Mouse (Mus musculus): Measurements from ENCODE around the gene Ghitm.
A peak's percentile ranks its signal among the peaks of the same experiment; 100 is the strongest.
"Not testable (repeated sequence)": the region's sequence is repeated elsewhere in the genome, so short reads cannot be mapped to it uniquely, and the experiment has no call there.

Gene Ghitm

DNA sequence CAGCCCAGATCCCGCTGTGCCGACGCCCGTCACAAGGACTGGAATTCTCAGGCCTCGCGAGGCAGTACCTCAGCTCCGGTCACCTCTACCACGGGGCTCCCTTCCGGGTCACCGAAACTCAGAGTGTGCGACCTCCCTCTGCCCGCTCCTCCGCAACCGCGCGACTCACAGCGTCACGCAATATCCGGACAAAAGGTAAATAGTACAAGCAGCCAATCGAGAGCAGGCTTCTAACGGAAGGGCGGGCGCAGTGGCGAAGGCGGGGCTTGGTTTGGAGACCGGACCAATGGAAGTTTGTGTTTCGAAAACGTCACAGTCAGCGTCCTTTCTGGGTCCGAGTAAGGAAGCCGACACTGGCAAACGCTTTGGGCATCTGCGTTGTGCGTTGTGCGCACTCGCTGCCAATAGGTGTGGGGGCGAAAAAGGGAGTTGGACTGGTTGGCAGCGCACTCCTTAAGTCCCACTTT, at the start of gene Ghitm:
Ghitm (minus strand) TSS at position 146 of the 467 bp plus-strand sequence.
- peak; percentile 98 for DNase-seq (ENCODE audit: low spot score)

DNA sequence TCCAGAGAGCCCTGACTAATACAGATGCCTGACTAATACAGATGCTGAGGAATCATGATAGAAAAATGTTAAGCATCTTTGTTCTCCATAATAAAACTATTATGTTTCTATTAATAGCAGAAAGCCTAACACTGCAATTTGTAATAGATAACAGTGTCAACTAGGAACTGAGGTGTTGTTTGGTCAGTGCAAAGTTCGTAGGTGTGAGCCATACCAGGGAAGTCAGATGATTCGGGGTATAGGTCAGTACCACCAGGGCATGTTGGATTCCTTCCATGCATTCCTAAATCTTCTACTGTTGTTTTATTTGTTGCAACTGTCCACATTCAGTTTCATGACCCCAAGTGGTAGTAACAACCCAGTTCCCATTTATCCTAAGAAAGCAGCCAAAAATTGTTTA, 49.8 kb upstream of the Ghitm start:
- DNase-seq (ENCODE audit: low spot score): no peak

DNA sequence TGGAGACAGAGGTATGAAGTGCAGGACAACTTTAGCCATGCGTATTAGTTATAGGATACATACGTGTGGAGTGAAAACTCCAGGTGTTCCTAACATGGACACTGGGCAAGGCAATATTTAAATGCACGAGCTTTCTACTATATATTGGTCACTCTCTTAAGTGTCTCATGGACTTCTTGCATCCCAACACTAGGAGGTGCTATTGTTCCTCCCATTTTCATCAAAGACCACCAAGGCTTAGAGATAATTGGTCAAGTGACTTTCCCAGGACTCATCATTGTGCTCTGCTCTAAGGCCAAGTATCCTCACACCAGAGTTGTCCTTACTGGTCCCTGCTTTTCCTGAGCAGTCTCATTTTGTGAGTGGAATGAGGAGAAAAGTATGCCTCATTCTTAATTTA, 39.4 kb upstream of the Ghitm start:
- no peak for DNase-seq (ENCODE audit: low spot score)

DNA sequence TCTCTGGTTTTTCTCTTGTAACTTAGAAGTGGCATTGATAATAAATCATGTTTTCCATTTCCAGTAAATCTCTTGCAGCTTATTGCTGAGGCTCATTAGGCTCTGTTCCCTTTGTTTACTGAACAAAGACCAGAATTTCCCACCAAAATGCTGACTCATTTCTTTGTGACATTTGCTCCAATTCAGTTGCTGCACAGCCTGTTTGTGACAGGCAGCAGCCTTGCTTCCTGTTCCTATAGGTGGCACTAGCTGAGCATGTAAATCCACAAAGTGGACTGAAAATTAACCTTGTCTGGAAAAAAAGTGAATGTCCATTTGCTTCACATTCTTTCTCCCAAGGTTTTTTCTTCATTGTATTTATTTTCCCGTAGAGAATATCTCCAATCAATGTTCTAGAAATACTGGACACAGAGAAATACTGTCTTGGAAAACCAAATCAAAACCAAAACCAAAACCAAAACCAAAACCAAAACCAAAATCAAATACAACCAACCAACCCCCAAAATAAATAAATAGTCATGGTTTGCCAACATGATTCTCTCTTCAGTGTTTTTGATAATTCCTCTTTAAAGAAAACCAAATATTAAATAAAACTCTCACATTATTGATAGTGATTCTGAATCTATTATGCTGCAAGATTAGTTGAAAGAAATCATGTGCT, 30.3 kb upstream of the Ghitm start:
- DNase-seq (ENCODE audit: low spot score): peak; percentile 0

DNA sequence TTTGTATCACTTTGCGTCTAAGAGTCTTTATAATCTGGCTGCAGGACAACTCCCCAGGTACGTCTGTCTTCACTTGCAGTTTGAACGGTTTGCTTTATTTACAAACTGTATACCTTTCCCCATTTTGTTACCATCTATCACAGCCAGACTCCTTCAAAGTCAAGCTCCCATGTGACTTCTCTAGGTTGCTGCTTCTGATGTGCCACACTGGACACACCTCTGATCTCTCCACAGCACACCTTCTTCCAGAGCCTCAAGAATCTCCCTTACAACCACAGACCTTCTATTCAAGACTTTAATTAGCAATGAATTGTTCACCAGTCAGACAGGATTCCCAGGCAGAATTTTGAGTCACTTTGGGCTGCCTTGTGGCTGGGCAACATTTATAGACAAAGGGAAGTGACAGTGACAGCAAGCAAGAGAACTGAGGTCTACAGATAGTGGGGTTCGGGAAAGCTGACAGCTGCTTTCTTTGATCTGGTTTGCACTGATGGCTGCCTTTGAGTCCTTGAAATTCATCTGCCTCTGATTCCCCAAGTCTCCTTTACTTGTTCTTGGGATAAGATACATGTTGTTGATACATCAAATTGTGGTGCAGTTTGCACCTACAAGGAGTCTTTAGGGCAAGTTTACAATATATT, 29.4 kb upstream of the Ghitm start:
- no peak for DNase-seq (ENCODE audit: low spot score)

DNA sequence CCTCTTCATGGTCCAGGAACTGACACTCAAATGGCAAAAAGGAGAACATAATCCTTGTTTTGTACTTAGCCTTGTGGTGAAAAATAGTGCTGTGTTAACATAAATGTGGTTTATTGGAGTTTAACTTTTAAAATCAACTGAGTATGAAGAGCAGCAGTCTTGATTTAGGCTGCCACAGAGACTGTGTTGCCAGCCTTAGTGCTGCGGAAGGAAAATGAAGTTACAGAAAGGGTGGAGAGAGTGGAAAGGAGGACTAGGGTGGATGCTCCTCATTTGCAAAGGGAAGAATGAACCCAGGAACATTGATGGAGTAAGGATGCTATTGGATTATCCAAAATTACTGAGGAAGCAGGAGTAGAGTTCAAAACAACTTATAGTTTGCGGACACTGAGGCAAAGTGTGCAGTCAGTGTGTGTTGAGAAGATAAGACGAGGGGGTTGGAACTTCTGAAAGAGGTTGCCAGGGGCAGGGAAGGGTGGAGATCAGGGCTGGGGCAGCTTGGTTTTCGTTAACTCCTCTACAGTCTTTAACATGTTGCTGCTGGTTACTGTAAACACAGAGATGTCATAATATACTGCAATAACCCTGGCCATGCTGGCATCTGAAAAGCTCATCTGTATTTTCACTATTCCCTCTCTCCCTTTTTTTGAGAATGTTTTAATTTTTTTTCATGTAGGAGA, 28.3 kb upstream of the Ghitm start:
- DNase-seq (ENCODE audit: low spot score): no peak

DNA sequence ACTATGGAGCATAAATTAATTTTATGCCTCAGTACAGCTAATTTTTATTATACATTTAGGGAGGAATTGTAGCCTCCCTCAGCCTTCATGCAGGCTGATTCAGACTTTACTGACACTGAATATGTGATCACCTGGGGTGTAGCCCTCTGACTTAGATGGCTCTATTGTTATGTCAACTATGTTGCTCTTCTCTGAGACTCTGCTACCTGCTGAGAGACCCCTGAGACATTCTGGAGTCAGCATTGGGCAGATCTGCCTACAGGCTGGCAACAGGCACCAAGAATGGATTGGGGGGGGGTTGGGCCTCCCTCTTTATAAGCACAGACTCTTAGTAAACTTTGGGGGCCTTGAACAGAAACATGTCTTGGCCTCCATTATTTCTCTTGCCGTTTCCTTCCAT, 19.3 kb upstream of the Ghitm start:
- no peak for DNase-seq (ENCODE audit: low spot score)

DNA sequence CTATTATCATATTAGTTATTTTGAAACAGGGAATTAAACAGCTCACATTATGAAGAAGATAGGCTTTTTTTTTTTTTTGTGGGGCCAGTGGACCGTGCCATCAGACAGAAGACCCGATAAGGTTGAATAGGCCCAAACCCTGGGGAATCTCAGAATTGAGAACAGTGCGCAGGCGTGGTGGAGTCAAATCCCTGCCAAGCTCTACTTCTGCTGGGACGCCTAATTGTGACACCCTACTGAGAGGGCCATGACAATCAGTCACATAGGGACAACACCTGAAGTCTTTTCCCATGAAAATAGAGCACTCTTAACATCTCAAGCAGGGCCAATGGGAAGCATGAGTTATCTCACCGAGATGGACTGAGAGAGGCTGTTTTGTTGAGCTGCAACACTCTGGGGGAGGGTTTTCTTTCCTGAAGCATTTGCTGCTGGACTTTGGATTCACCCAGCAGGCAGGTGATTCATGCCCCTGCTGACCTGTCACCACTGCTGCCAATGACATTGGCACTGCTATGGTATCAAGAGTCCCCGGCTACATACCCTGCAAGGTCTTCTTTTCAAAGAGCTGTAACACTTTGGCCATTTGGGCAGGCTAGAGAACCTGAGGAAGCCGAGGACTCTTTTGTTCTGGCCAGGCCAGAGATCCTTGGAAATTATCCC, 4.1 kb upstream of the Ghitm start:
- no peak for DNase-seq (ENCODE audit: low spot score)

DNA sequence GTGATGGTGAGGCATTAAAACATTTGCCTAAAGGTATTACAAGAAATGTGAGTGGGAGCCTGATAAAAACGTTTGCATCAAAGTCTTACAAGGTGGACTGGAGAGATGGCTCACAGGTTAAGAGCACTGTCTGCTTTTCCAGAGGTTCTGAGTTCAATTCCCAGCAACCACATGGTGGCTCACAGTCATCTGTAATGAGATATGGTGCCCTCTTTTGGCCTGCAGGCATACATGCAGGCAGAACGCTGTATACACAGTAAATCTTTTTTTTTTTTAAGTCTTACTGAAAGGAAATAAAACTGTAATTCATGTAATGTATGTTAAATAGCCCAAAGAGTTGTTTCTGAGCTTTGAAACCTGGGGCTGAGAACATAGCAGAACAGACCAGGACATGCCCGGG, 2.5 kb upstream of the Ghitm start:
- not testable (repeated sequence) for DNase-seq (ENCODE audit: low spot score)

DNA sequence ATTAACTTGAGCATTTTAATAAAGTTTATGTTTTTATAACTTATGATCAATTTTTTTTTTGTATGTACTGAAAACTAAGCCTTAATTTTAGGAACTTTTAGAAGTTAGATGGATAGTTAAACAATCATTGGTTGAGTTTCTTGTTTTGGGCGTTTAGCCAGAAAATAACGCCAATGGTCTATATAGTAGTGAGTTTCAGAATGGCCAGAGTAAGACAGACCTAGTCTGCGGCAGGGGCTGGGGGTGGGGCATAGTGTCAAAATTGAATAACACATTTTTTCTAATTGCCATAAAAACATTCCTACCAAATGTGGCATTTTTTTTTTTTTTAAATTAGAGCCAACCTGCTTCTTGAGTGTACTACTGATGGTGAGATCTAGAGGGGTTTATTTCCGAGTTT, 1.0 kb upstream of the Ghitm start:
- no peak for DNase-seq (ENCODE audit: low spot score)

DNA sequence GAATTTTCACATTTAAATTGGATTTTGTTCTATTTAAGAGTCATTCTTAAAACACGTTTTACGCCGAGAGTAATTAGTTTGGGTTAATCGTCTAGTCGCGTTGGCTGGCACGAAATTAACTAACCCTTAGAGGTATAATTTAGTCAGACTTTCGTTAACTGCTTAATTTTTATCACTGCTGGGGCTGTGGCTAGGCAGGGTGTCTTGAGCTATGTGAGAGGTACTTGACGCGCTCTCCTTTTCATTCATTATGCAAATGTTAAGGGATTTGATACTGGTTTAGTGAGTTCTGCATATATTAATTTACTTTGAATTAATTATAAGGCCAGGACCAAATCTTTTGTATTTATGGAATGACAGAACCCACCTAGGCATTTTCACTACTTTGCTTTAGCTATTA, 599 bp upstream of the Ghitm start:
- no peak for DNase-seq (ENCODE audit: low spot score)

DNA sequence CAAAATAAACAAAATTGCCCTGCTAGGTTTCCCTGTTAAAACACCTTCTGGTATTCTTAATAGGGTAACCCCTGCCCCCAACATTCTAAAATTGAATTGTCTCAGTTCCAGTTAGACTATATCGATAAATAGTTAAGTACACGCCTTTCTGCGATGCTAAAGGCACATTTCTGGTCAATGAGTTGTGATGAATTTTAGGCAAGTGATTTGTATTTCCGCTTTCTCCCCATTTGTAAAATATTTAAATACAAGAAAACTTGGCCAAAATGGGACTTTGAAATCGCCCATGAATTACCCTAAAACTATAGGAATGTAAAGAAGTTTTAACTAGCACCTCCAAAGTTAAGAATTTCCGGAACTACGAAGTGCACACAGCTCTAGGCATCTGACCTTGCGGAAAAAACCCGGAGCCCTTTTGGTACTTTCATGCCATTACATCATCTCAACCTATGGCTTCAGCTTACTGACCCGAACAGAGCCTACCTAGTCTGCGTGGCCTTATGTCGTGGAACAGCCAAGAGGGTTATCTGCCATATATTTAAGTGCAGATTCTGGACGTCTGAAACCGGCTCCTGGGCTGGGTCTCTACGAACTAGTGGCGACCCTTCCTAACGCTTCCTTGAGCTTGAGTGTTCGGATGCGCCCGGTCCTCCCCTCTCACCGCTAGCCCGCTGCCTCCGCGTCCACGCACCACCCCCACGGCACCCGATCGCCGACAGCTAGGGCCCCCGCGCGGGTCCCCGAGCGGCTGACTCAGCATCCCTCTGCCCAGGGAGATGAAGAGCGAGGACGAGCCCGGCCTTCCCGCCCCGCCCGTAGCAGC, 557 bp downstream of the Ghitm start:
- DNase-seq (ENCODE audit: low spot score): peak; percentile 10

DNA sequence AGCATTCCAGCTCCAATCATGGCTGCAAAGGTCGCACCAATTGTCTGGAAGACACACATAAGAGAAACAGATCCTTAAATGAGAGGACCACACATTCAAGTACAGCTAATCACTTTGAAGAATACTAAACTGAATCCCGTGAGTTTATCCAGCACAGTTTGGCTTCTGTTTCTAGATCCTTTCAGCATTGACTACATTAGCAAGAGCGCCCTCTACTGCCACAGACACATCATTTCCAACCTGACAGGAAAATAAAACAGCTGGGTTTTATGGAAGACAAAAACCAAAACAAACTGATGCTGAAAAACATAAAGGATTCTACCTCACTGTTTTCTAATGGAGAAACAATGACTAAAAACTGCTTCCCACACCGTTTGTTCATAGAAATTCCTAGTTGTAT, 7.4 kb downstream of the Ghitm start:
- peak; percentile 23 for DNase-seq (ENCODE audit: low spot score)

DNA sequence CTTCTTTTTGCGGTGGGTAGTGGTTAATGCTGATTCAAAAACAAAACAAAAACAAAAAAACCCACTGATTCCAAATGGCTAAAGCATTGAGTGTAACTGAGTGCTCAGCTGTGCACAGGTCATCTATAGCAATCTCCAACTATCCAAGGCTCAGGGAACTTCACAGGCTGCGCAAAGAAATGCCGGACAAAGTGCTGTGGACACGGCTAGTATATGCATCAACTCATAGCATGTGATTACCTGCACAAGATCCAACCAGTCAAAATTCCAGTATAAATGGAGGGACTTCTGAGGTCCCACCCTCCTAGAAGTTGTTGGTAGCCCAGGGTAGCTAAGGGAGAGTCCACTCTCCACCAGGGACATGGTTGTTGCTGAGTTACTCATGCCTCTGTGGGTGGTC, 15.8 kb downstream of the Ghitm start:
- no peak for DNase-seq (ENCODE audit: low spot score)

DNA sequence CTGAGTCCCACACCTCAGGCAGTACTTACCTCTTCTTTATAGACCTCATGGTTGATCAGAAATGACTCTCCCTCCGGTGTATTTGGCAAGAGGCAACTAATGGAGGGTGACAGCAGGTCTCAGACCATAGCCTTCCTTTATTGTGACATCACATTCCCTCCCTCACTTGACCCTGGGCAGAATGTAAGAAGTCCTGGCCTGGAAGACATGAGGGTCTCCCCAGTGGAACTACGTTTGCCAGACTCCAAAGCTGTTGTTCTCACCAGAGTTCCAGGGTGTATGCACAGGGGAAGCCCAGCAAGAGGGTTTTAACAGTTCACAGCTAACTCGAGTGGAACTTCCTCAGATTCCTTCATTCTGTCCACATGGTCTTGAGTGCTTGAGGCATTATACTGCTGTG, 21.1 kb downstream of the Ghitm start, which contains the start of gene 2610528A11Rik:
2610528A11Rik (minus strand) TSS at position 101 of the 400 bp plus-strand sequence.
- DNase-seq (ENCODE audit: low spot score): no peak

DNA sequence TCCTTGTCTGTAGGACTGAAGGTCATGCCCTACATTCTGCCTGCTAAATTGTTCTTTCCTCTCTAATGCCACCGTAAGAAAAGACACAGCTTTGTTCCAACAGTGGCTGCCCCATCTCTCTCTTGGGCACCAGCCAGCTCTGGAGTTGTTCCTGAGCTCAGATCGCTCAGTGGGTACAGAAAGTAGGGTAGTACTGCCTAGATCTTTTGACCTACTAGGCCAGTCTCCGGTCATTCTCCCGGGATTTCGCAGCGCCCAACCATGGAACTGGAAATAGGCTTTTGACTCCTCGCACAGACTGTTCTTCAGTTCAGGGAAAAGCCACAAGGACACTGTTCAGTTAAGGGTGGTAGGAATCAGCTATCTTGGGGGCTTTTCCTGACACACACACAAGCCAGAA, 22.1 kb downstream of the Ghitm start:
- no peak for DNase-seq (ENCODE audit: low spot score)

DNA sequence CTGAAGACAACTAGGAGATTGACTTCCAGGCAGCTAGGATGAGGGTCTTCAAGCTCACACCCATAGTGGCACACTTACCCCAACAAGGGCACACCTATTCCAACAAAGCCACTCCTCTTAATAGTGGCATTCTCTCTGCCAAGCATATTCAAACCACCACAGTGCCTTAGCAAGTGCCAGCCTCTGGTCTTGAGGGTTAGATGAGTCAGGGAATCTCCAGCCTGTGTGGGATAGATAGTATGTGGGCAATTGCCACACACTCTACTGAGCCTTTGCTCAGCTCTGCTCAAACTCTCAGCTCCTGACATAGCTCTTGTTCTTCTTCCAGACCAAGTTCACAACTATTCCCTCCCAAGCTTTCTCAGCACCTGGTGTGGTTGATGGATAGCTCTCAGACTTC, 23.7 kb downstream of the Ghitm start:
- DNase-seq (ENCODE audit: low spot score): no peak

DNA sequence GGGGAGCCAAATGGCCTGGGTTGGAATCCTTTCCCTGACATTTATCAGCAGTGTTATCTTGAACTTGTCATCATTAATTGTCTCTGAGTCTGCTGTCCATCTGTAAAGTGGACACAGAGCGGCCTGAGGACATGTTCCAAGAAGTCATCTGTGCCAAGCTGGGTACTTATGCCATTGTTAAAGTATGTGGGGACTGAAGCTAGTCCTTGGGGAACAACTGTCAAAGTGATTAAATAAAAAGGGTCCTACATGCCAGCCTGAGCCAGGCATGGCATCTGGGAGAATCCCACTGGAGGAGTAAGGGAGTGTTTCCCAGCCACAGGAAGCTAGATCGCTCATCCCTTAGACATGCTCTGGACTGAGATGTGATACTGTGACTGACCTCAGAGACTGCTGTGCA, 24.6 kb downstream of the Ghitm start:
- DNase-seq (ENCODE audit: low spot score): no peak

DNA sequence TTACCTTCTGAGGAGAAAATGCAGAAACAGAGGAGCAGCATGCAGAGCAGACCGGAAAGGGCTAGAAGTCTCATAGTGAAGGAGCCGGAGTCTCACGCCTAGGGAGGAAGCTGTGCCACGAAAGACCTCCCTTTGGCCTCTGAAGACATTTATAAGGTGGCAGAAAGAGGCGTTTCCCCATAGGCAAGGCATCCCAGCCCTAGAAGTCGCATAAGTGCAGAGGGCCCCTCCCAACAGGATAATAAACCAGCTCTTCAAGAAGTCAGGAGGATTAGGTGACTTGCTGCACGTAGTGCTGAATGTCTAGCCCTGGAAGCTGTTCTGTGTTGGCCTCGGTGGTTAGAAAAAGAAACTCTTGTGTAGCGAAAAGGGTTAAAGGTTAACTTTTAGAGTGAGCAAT, 25.1 kb downstream of the Ghitm start:
- DNase-seq (ENCODE audit: low spot score): no peak

DNA sequence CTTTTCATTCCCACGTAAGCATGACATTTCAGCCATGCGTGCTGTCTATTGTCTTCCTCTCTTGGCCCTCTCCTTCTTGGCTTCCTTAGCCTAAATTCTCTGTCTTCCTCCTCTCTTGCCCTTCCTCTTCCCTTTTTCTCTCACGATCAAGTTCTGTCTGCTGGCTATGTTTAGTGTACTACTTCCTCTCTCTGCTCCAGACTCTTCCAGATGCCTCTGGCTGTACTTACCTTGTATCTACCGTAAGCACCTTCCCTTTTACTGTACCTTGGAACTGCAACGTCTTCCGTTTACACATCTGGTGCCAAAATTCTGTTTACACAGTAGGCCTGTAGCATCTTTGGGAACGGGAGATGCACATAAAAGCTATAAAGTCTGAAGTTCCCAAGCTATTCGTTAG, 25.6 kb downstream of the Ghitm start:
- DNase-seq (ENCODE audit: low spot score): no peak

DNA sequence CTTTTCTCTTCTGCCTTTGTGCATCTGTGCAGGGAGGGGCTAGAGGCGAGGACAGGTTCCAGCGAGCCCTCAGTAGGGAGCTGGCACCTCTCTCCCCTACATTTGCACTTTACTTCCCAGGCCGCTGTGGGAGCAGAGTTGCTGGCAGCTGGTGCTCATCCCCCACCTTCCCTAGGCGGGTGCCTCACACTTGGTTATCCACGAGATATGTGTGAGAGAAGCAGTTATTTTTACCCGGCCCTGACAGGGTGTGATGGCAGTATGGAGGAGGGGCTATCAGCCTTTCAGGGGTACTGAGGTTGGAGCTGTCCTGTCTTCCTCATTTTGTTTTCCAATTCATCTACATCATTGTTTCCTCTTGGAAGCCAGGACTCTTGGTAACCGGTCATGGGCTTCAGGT, 29.2 kb downstream of the Ghitm start:
- no peak for DNase-seq (ENCODE audit: low spot score)

DNA sequence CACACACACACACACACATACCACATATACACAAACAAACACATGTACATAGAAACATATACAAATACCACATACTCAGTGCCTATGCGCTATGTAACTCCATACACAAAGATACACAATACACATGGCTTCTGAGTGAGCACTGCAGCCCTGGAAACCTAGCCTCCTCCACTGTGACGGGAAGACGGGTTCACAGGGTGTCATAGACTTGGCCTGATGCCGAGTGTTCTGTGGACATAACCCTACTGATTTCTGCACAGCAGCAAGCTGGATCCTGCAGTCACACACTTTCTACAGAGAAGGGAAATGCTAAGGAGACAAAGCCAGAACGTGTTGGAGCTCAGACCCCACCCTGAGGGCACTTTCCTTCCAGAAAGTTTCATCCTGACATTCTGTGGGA, 30.3 kb downstream of the Ghitm start:
- DNase-seq (ENCODE audit: low spot score): no peak
